Mouse (Mus musculus) lung, embryonic 15.5 days (tissue): ENCODE results near the gene Dpp8. TPM values are rescaled to one million over a fixed set of nuclear protein-coding genes. Genes with fewer than 3 reads are reported as not detected.

ENCODE experiments used
- ATAC-seq: fragments of 200-750 bp; cut with Nextera tagmentation; 2 replicates; pipeline ENCODE4 v1.8.0; 2017; ENCODE audit warnings: moderate number of reproducible peaks, borderline replicate concordance; ENCODE audit not compliant: low FRiP score, low TSS enrichment; ENCODE audit errors: extremely low read depth
- H3K27ac ChIP-seq: fragments of 300-500 bp; sonication (generic); 2 replicates; pipeline ENCODE4 v1.5.1; 2015; ENCODE audit warnings: moderate library complexity, mild to moderate bottlenecking, inconsistent platforms
- H3K27me3 ChIP-seq: fragments of 300-500 bp; sonication (generic); 2 replicates; pipeline ENCODE4 v1.6.1; 2015; ENCODE audit warnings: inconsistent platforms
- H3K36me3 ChIP-seq: fragments of 300-500 bp; sonication (generic); 2 replicates; pipeline ENCODE4 v1.6.1; 2015; ENCODE audit warnings: inconsistent platforms
- H3K4me1 ChIP-seq: fragments of 300-500 bp; sonication (generic); 2 replicates; pipeline ENCODE4 v1.6.1; 2015; ENCODE audit warnings: inconsistent platforms
- H3K4me2 ChIP-seq: fragments of 300-500 bp; sonication (generic); 2 replicates; pipeline ENCODE4 v1.6.1; 2015; ENCODE audit warnings: inconsistent platforms, mild to moderate bottlenecking, moderate library complexity
- H3K4me3 ChIP-seq: fragments of 300-500 bp; sonication (generic); 2 replicates; pipeline ENCODE4 v1.5.1; 2015; ENCODE audit warnings: mild to moderate bottlenecking, inconsistent platforms
- H3K9ac ChIP-seq: fragments of 300-500 bp; sonication (generic); 2 replicates; pipeline ENCODE4 v1.6.1; 2015; ENCODE audit warnings: inconsistent platforms
- H3K9me3 ChIP-seq: fragments of 300-500 bp; sonication (generic); 2 replicates; pipeline ENCODE4 v1.6.1; 2016; ENCODE audit warnings: inconsistent platforms
- WGBS: fragments of 180-500 bp; shearing (Covaris S2); methylation state at CpG from one replicate; pipeline ENCODE4 v1.1.7; 2015; 5-methylcytosine and 5-hydroxymethylcytosine counted together
- polyA plus RNA-seq: library from polyadenylated mRNA; unstranded; fragments of >200 nt; fragmentation: Nextera tagmentation; extraction: Ambion mirVana; gene quantifications from 2 replicates; pipeline ENCODE4 v1.2.1, GENCODE M21; 2015

Gene Dpp8
- polyA plus RNA-seq, 1 experiment from 2014 or later = 36.3 TPM

- Histone ChIP-seq H3K4me2 (no peak overlapping the region), H3K9ac (no peak overlapping the region), H3K36me3 (no peaks in the 10 kb centered on the region), H3K27me3 (peaks cover 28% of the 10 kb centered on the region), H3K4me3 (no peak overlapping the region), H3K9me3 (no peaks in the 10 kb centered on the region), H3K27ac (no peak overlapping the region), H3K4me1 (peaks cover 6% of the 10 kb centered on the region; the same call in 1 of the 2 replicates)
- ATAC-seq = no peak
- WGBS = 10% methylated on average over 3 of the region's 3 CpGs
Measured at GRCm38 (mm10) chr9:65120935-65121334, 88.7 kb downstream of the Dpp8 start.

- ATAC-seq = no peak; the same call in 1 of the 2 replicates
- no peaks in the 10 kb centered on the region for H3K9me3 ChIP-seq
- 14% methylated on average over 18 of the region's 18 CpGs for WGBS
- peaks cover 6% of the 10 kb centered on the region; the same call in 1 of the 2 replicates for H3K4me1 ChIP-seq
- H3K36me3 ChIP-seq = 0 out of 2 replicates have a peak, but pooled peaks cover 3% of the 10 kb centered on the region
- 0 out of 2 replicates have a peak overlapping the region, but pooled peaks have one; percentile 25 for H3K4me2 ChIP-seq
- peak overlapping the region; percentile 4; the same call in 1 of the 2 replicates for H3K4me3 ChIP-seq
- H3K27me3 ChIP-seq = peaks cover 28% of the 10 kb centered on the region
- H3K9ac ChIP-seq = no peak overlapping the region
- no peak overlapping the region for H3K27ac ChIP-seq
Measured at GRCm38 (mm10) chr9:65122545-65122944, 90.3 kb downstream of the Dpp8 start.

- H3K9me3 ChIP-seq = no peaks in the 10 kb centered on the region
- H3K4me3 ChIP-seq = peak overlapping the region; percentile 44
- no peak overlapping the region for H3K27ac ChIP-seq
- H3K4me1 ChIP-seq = peaks cover 6% of the 10 kb centered on the region; the same call in 1 of the 2 replicates
- ATAC-seq = peak; percentile 58
- peaks cover 28% of the 10 kb centered on the region for H3K27me3 ChIP-seq
- peak overlapping the region; percentile 94 for H3K4me2 ChIP-seq
- 4% methylated on average over 48 of the region's 48 CpGs for WGBS
- H3K36me3 ChIP-seq = 0 out of 2 replicates have a peak, but pooled peaks cover 3% of the 10 kb centered on the region
- H3K9ac ChIP-seq = peak overlapping the region; percentile 52
Measured at GRCm38 (mm10) chr9:65123552-65124168, 91.4 kb downstream of the Dpp8 start.

GRCm38 (mm10) chr9:65128123-65128815 is 96.1 kb downstream of the Dpp8 start:
- Histone ChIP-seq H3K36me3 (0 out of 2 replicates have a peak, but pooled peaks cover 3% of the 10 kb centered on the region), H3K27me3 (peaks cover 14% of the 10 kb centered on the region; the same call in 1 of the 2 replicates), H3K27ac (no peak overlapping the region), H3K4me1 (peaks cover 5% of the 10 kb centered on the region; the same call in 1 of the 2 replicates), H3K9ac (no peak overlapping the region), H3K4me2 (peak overlapping the region; percentile 50), H3K9me3 (no peaks in the 10 kb centered on the region), H3K4me3 (peak overlapping the region; percentile 12)
- no peak for ATAC-seq
- WGBS = 18% methylated on average over 25 of the region's 25 CpGs

- Histone ChIP-seq H3K4me3 (no peak overlapping the region), H3K9me3 (no peaks in the 10 kb centered on the region), H3K4me1 (no peaks in the 10 kb centered on the region; the same call in 1 of the 2 replicates), H3K36me3 (peaks cover 10% of the 10 kb centered on the region; the same call in 1 of the 2 replicates), H3K27me3 (no peaks in the 10 kb centered on the region), H3K4me2 (no peak overlapping the region), H3K27ac (no peak overlapping the region), H3K9ac (no peak overlapping the region)
- WGBS = 64% methylated on average over 5 of the region's 5 CpGs
- ATAC-seq = no peak
Measured at GRCm38 (mm10) chr9:65131717-65132116, 99.5 kb downstream of the Dpp8 start.

Other genes with a start within 250 kb of the Dpp8 start
- 7.1 and 8.4 TPM in 2 replicates for gene Dennd4a, start 221.1 kb upstream of the Dpp8 start, polyA plus RNA-seq
- gene Slc24a1, start 80.8 kb upstream of the Dpp8 start, polyA plus RNA-seq = 0.06 and 0.07 TPM in 2 replicates
- gene Ints14, start 71.5 kb upstream of the Dpp8 start, polyA plus RNA-seq = 53.8 and 57.0 TPM in 2 replicates
- gene Hacd3, start 10.7 kb upstream of the Dpp8 start, polyA plus RNA-seq = 77.0 and 79.8 TPM in 2 replicates
- 14.4 and 14.6 TPM in 2 replicates for gene Igdcc4, start 69.1 kb downstream of the Dpp8 start, polyA plus RNA-seq
- 1.8 and 2.0 TPM in 2 replicates for gene Igdcc3, start 108.8 kb downstream of the Dpp8 start, polyA plus RNA-seq
- gene Parp16, start 162.9 kb downstream of the Dpp8 start, polyA plus RNA-seq = 5.4 and 5.6 TPM in 2 replicates
- gene Cilp, start 232.8 kb downstream of the Dpp8 start, polyA plus RNA-seq = 0.09 and 0.16 TPM in 2 replicates